Comparison of ENCODE assay signal across 8 mouse cellular contexts in genomic region chr13:111808387-111808636, GRCm38 (mm10). TPM values are rescaled to one million over a fixed set of nuclear protein-coding genes. Genes with fewer than 3 reads are reported as not detected.
DNase-seq lines count a peak whose midpoint lies in the region; ATAC-seq and TF ChIP-seq lines count a peak whose summit lies in the region.

No protein-coding gene starts in this region.

- TF ChIP-seq EP300 in liver, embryonic 14.5 days (IDR thresholded peaks at IDR 0.05; ENCODE audit: low read depth), result no peak

- peak overlapping the region; percentile 92 for H3K9ac ChIP-seq in heart, embryonic 11.5 days (ENCODE audit: low read depth, low read length)
- H3K9ac ChIP-seq in forebrain, embryonic 14.5 days (ENCODE audit: low read length), result peak overlapping the region; percentile 89
- H3K9ac ChIP-seq in liver, embryonic 14.5 days (replicated peaks), result peak overlapping the region; percentile 94

- H3K4me2 ChIP-seq in heart, embryonic 11.5 days, result peak overlapping the region; percentile 84
- H3K4me2 ChIP-seq in forebrain, embryonic 14.5 days (ENCODE audit: low read length), result peak overlapping the region; percentile 90
- peak overlapping the region; percentile 72 for H3K4me2 ChIP-seq in liver, embryonic 14.5 days (ENCODE audit: low read depth)

- WGBS in heart, embryonic 11.5 days (ENCODE audit: insufficient replicate concordance), result 1% methylated on average over 18 of the region's 38 CpGs
- WGBS in forebrain, embryonic 14.5 days, result under 1% methylated on average over 32 of the region's 38 CpGs
- under 1% methylated on average over 38 of the region's 38 CpGs for WGBS in liver, embryonic 14.5 days (ENCODE audit: insufficient replicate concordance)

- peak overlapping the region; percentile 96 for H3K4me3 ChIP-seq in heart, embryonic 11.5 days (ENCODE audit: low read depth, low read length)
- peak overlapping the region; percentile 91 for H3K4me3 ChIP-seq in E14TG2a.4 (replicated peaks; ENCODE audit: low read length)
- H3K4me3 ChIP-seq in forebrain, embryonic 14.5 days (ENCODE audit: low read depth, low read length), result peak overlapping the region; percentile 84
- peak overlapping the region; percentile 86 to 96 for H3K4me3 ChIP-seq in liver, embryonic 14.5 days (ENCODE audit: insufficient read depth in 1 of 2, low read depth in 2 of 2, low read length in 2 of 2)

- H3K27ac ChIP-seq in heart, embryonic 11.5 days (ENCODE audit: low read depth, low read length), result peak overlapping the region; percentile 96
- peak overlapping the region; percentile 95 for H3K27ac ChIP-seq in forebrain, embryonic 14.5 days (ENCODE audit: low read depth, low read length)
- H3K27ac ChIP-seq in liver, embryonic 14.5 days, result peak overlapping the region; percentile 82

- ATAC-seq in heart, embryonic 11.5 days (replicated peaks; ENCODE audit: insufficient number of reproducible peaks, low FRiP score, low TSS enrichment), result peak; percentile 65
- ATAC-seq in forebrain, embryonic 14.5 days, result peak; percentile 71
- ATAC-seq in liver, embryonic 14.5 days (ENCODE audit: insufficient read depth), result peak; percentile 62

- H3K36me3 ChIP-seq in heart, embryonic 11.5 days (ENCODE audit: control insufficient read depth, insufficient read depth, low read length), result no peaks in the 10 kb centered on the region
- H3K36me3 ChIP-seq in E14TG2a.4 (ENCODE audit: insufficient read depth, low read length), result no peaks in the 10 kb centered on the region
- H3K36me3 ChIP-seq in forebrain, embryonic 14.5 days (ENCODE audit: control insufficient read depth, insufficient read depth, low read length), result no peaks in the 10 kb centered on the region
- no peaks in the 10 kb centered on the region for H3K36me3 ChIP-seq in liver, embryonic 14.5 days (replicated peaks; ENCODE audit: control insufficient read depth, insufficient read depth, low read depth)

- DNase-seq in heart, postnatal 36 days, result no peak
- DNase-seq in forebrain, embryonic 14.5 days (ENCODE audit: low spot score), result no peak
- DNase-seq in liver, embryonic 14.5 days (ENCODE audit: low read depth in 3 of 3, low spot score in 3 of 3), result no peak
- no peak for DNase-seq in urinary bladder, postnatal 4 days (ENCODE audit: low spot score in 2 of 2)
- no peak for DNase-seq in layer of hippocampus, postnatal 10 days (ENCODE audit: low spot score in 2 of 2)
- DNase-seq in right cerebral cortex, adult 2 months (ENCODE audit: low spot score in 2 of 2), result no peak

- no peaks in the 10 kb centered on the region for H3K9me3 ChIP-seq in heart, embryonic 11.5 days (replicated peaks; ENCODE audit: control insufficient read depth, low read length)
- H3K9me3 ChIP-seq in E14TG2a.4 (ENCODE audit: low read length), result no peaks in the 10 kb centered on the region
- no peaks in the 10 kb centered on the region for H3K9me3 ChIP-seq in forebrain, embryonic 14.5 days (replicated peaks; ENCODE audit: control insufficient read depth, low read length)
- H3K9me3 ChIP-seq in liver, embryonic 14.5 days (ENCODE audit: control insufficient read depth, low read length), result no peaks in the 10 kb centered on the region

- TF ChIP-seq CTCF in E14TG2a.4 (conservative IDR thresholded peaks at IDR 0.05; ENCODE audit: low read length), result no peak
- no peak for TF ChIP-seq CTCF in liver, embryonic 14.5 days (IDR thresholded peaks at IDR 0.05; ENCODE audit: low read depth)

- intact Hi-C loops in heart, postnatal 36 days (cut with DNase I), result loop anchor here (1.0 to 5.0 kb wide), 8 partner anchors 16 to 388 kb away; no protein-coding TSS in a partner anchor

- H3K27me3 ChIP-seq in heart, embryonic 11.5 days (ENCODE audit: control insufficient read depth, insufficient read depth, low read length), result no peaks in the 10 kb centered on the region
- no peaks in the 10 kb centered on the region; the same call in 1 of the 2 replicates for H3K27me3 ChIP-seq in E14TG2a.4 (ENCODE audit: insufficient read depth, low read length)
- no peaks in the 10 kb centered on the region for H3K27me3 ChIP-seq in forebrain, embryonic 14.5 days (replicated peaks; ENCODE audit: control insufficient read depth, insufficient read depth, low read length)
- H3K27me3 ChIP-seq in liver, embryonic 14.5 days (ENCODE audit: control insufficient read depth, insufficient read depth, low read length), result peaks cover 8% of the 10 kb centered on the region; the same call in 1 of the 2 replicates

- peaks cover 19% of the 10 kb centered on the region for H3K4me1 ChIP-seq in heart, embryonic 11.5 days (ENCODE audit: control insufficient read depth, insufficient read depth, low read length)
- H3K4me1 ChIP-seq in E14TG2a.4 (replicated peaks; ENCODE audit: low read depth, low read length), result peaks cover 44% of the 10 kb centered on the region
- H3K4me1 ChIP-seq in forebrain, embryonic 14.5 days (ENCODE audit: control insufficient read depth, insufficient read depth, low read length), result peaks cover 10% of the 10 kb centered on the region; the same call in 1 of the 2 replicates
- peaks cover 23 to 26% of the 10 kb centered on the region in 2 experiments for H3K4me1 ChIP-seq in liver, embryonic 14.5 days (replicated peaks; ENCODE audit: control insufficient read depth in 2 of 2, insufficient read depth in 2 of 2, low read length in 1 of 2)

RNA-seq across cellular contexts. Expression of gene Map3k1, which starts 0.5 kb away (rescaled TPM):
- polyA plus RNA-seq in heart, embryonic 11.5 days (2014; fragmentation: Nextera tagmentation; extraction: Ambion mirVana), result 15.8 and 19.3 TPM in 2 replicates
- 10 to 100 TPM; 25.9 to 27.9 TPM for total RNA-seq in heart, postnatal 36 days (2021)
- 9.5 and 11.6 TPM in 2 replicates for polyA plus RNA-seq in forebrain, embryonic 14.5 days (2014; fragmentation: Nextera tagmentation; extraction: Ambion mirVana)
- polyA plus RNA-seq in liver, embryonic 14.5 days (2012; rRNA removed), result 3.8 and 5.9 TPM in 2 replicates
- polyA plus RNA-seq in liver, embryonic 14.5 days (2014; fragmentation: Nextera tagmentation; extraction: Ambion mirVana), result 13.3 and 14.5 TPM in 2 replicates
- 10 to 100 TPM; 21.2 to 25.6 TPM for total RNA-seq in layer of hippocampus, postnatal 10 days (2021)
